Mouse (Mus musculus) cortical plate, adult 2 months (tissue): ENCODE data around the gene Zc3h6. TPM values are rescaled to one million over a fixed set of nuclear protein-coding genes. Genes with fewer than 3 reads are reported as not detected.

ENCODE experiments used
- H3K27ac ChIP-seq: fragments of 200-500 bp; 2 replicates; pipeline ENCODE4 v1.5.1; 2012; ENCODE audit warnings: low read length, control low read depth, inconsistent platforms; ENCODE audit not compliant: insufficient read depth
- H3K4me1 ChIP-seq: fragments of 200-500 bp; 2 replicates; pipeline ENCODE4 v1.6.1; 2011; ENCODE audit warnings: low read length; ENCODE audit not compliant: control insufficient read depth, insufficient read depth
- H3K4me3 ChIP-seq: fragments of 200-500 bp; 2 replicates; pipeline ENCODE4 v1.5.1; 2011; ENCODE audit warnings: mild to moderate bottlenecking, low read length, control low read depth; ENCODE audit not compliant: insufficient read depth
- CTCF ChIP-seq: fragments of 200-500 bp; IDR thresholded peaks from 2 replicates; pipeline ENCODE4 v1.5.1; 2011; ENCODE audit warnings: mild to moderate bottlenecking, control low read depth, low read length; ENCODE audit not compliant: insufficient read depth; ENCODE audit errors: extremely low read depth
- POLR2A ChIP-seq: fragments of 200-500 bp; IDR thresholded peaks from 2 replicates; pipeline ENCODE4 v1.6.1; 2011; ENCODE audit warnings: mild to moderate bottlenecking, low read length, control low read depth; ENCODE audit not compliant: insufficient read depth; ENCODE audit errors: extremely low read depth
- polyA plus RNA-seq: library from polyadenylated mRNA; depleted of rRNA; stranded (reverse); fragments of >200 nt; gene quantifications from 2 replicates; pipeline ENCODE4 v1.2.3, GENCODE M21; 2012

Gene Zc3h6
- polyA plus RNA-seq, 1 experiment = 4.8 TPM

DNA sequence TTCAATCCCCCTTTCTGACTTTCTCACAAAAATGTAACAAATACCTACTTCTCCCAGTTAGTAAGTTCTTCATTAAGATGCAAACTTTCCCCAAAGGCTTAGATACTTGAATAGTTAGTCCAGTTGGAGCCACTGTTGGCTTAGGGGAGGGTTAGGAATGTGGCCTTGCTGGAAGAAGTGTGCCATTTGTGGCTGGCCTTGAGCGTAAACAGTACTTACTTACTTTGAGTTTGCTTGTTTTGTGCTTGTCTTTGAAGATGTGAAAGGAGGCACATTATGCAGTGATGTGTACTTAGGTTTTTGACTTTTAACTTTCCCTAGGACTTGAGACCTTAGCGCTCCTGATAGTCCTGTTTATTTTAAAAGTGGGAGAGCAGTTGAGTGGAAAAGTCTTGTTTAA is 52.9 kb downstream of the Zc3h6 start:
- H3K27ac ChIP-seq = no peak overlapping the region
- no peak overlapping the region for H3K4me3 ChIP-seq
- no peak for TF ChIP-seq CTCF
- TF ChIP-seq POLR2A = no peak
- no peaks in the 10 kb centered on the region for H3K4me1 ChIP-seq

GRCm38 (mm10) chr2:129024820-129025219 is 57.6 kb downstream of the Zc3h6 start:
- Histone ChIP-seq H3K4me1 (no peaks in the 10 kb centered on the region), H3K27ac (no peak overlapping the region), H3K4me3 (no peak overlapping the region)
- TF ChIP-seq CTCF (no peak), POLR2A (no peak)

- Histone ChIP-seq H3K27ac (no peak overlapping the region), H3K4me1 (no peaks in the 10 kb centered on the region), H3K4me3 (no peak overlapping the region)
- TF ChIP-seq CTCF (no peak), POLR2A (no peak)
These were observed 68.2 kb downstream of the Zc3h6 start for GRCm38 (mm10) chr2:129035381-129035780.

- TF ChIP-seq CTCF = no peak
- TF ChIP-seq POLR2A = no peak
- Histone ChIP-seq H3K4me1 (no peaks in the 10 kb centered on the region), H3K27ac (no peak overlapping the region), H3K4me3 (peak overlapping the region; percentile 21)
These were observed 71.3 kb downstream of the Zc3h6 start for GRCm38 (mm10) chr2:129038426-129038936.

- peak overlapping the region; percentile 21 for H3K4me3 ChIP-seq
- TF ChIP-seq POLR2A = no peak
- no peak for TF ChIP-seq CTCF
- H3K4me1 ChIP-seq = no peaks in the 10 kb centered on the region
- no peak overlapping the region for H3K27ac ChIP-seq
These were observed 71.9 kb downstream of the Zc3h6 start for GRCm38 (mm10) chr2:129038937-129039631.

DNA sequence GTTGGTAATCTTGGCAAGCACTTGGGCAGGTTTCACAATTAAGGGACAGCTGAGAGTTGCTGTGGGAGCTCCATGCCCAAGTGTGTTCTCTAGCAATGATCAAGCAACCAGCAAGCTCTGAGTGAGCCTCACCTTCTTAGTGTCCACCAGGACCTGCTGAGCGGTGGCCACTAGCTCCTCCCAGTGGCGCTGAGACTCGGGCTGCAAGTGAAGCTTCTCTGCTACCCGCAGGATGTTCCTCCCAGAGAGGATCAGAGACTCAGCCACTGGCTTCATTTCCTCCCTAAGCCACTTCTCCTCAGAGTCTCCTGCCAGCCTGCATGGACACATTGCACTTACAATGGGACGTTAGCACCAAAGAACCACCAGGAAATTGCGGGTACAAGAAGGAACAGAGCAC is 73.4 kb downstream of the Zc3h6 start:
- H3K4me3 ChIP-seq = no peak overlapping the region
- no peak overlapping the region for H3K27ac ChIP-seq
- no peaks in the 10 kb centered on the region for H3K4me1 ChIP-seq
- TF ChIP-seq CTCF = 0 out of 2 replicates have a peak, but pooled peaks have one; percentile 6
- no peak for TF ChIP-seq POLR2A

- H3K27ac ChIP-seq = no peak overlapping the region
- H3K4me3 ChIP-seq = no peak overlapping the region
- H3K4me1 ChIP-seq = no peaks in the 10 kb centered on the region
- TF ChIP-seq POLR2A (no peak), CTCF (no peak)
These were observed 79.1 kb downstream of the Zc3h6 start for GRCm38 (mm10) chr2:129046172-129046845.

GRCm38 (mm10) chr2:129046846-129047196 is 79.6 kb downstream of the Zc3h6 start:
- no peak overlapping the region for H3K4me3 ChIP-seq
- TF ChIP-seq POLR2A (no peak), CTCF (no peak)
- no peak overlapping the region for H3K27ac ChIP-seq
- H3K4me1 ChIP-seq = no peaks in the 10 kb centered on the region

DNA sequence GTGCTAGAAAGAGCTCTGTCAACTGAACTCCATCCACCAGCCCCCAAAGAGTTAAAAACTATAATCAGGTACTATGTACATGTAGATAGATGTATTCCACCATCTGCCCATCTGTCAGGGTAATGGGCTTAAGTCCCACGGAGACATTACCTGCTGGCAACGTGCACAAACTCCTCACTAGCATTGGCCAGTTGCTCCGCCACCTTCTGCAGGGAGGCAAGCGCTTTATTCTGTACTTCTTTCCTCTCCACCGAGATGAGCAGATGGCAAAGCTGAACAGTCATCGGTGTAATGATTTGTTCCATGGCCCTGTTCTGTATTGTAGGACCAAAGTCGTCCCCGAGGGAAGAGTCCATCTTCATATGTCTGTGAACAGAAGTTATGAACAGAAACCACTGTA is 80.6 kb downstream of the Zc3h6 start, which contains the start of gene Vinac1:
TSS of gene Vinac1 (minus strand) at position 362 of the 400 bp plus-strand sequence.
- TF ChIP-seq POLR2A = no peak
- TF ChIP-seq CTCF = no peak

DNA sequence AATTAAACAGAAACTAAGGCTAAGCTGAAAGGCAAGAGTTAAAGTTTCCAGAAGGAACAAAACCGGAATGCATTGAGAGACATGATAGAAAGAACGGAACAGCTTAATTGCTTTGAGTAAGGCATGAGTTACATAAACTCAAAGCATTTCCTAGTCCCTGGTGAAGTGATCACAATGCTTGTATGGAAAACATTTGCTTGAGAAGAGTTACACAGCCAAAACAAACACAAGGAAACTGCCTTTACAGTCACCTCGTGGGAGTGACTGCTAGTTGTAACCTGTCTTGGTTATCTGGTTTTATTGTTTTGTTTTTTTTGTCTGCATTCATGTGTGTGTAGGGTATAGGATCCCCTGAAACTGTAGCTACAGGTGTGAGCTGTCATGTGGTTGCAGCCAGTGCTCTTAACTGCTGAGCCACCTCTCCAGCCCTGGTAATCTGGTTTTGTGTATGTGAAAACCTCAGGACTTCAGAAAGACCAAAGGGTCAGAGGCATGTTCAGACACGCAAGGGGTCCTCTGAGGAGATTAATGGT is 85.3 kb downstream of the Zc3h6 start:
- Histone ChIP-seq H3K27ac (no peak overlapping the region), H3K4me1 (no peaks in the 10 kb centered on the region), H3K4me3 (no peak overlapping the region)
- TF ChIP-seq POLR2A (no peak), CTCF (no peak)

More for the DNA sequence above, 80.6 kb downstream of the Zc3h6 start, which contains the start of gene Vinac1:
- no peaks in the 10 kb centered on the region for H3K4me1 ChIP-seq
- no peak within 1 kb of the TSS for H3K27ac ChIP-seq
- H3K4me3 ChIP-seq = no peak within 1 kb of the TSS
